Mouse (Mus musculus) liver, embryonic 16.5 days (tissue): ENCODE results near the gene Nudt16l1. TPM values are rescaled to one million over a fixed set of nuclear protein-coding genes. Genes with fewer than 3 reads are reported as not detected.

Source experiments
- ATAC-seq: fragments of 200-750 bp; cut with Nextera tagmentation; 2 replicates; pipeline ENCODE4 v1.8.0; 2017; ENCODE audit warnings: low read depth, mild to moderate bottlenecking, moderate number of reproducible peaks, moderate library complexity
- H3K27ac ChIP-seq: fragments of 300-500 bp; sonication (generic); 2 replicates; pipeline ENCODE4 v1.5.1; 2014; ENCODE audit warnings: mild to moderate bottlenecking, low read length
- H3K27me3 ChIP-seq: fragments of 300-500 bp; sonication (generic); 2 replicates; pipeline ENCODE4 v1.6.1; 2014; ENCODE audit warnings: low read depth, low read length, mixed read lengths; ENCODE audit not compliant: control insufficient read depth, insufficient read depth
- H3K36me3 ChIP-seq: fragments of 300-500 bp; sonication (generic); 2 replicates; pipeline ENCODE4 v1.6.1; 2014; ENCODE audit warnings: mild to moderate bottlenecking; ENCODE audit not compliant: control insufficient read depth, insufficient read depth
- H3K4me1 ChIP-seq: fragments of 300-500 bp; sonication (generic); 2 replicates; pipeline ENCODE4 v1.6.1; 2014; ENCODE audit warnings: low read depth, low read length, mixed read lengths; ENCODE audit not compliant: control insufficient read depth
- H3K4me2 ChIP-seq: fragments of 300-500 bp; sonication (generic); 2 replicates; pipeline ENCODE4 v1.6.1; 2014; ENCODE audit warnings: low read depth, low read length, mixed read lengths
- H3K4me3 ChIP-seq: fragments of 300-500 bp; sonication (generic); 2 replicates; pipeline ENCODE4 v1.5.1; 2014; ENCODE audit warnings: low read depth, mild to moderate bottlenecking, low read length
- H3K9ac ChIP-seq: fragments of 300-500 bp; sonication (generic); 2 replicates; pipeline ENCODE4 v1.6.1; 2014; ENCODE audit warnings: low read depth, low read length
- H3K9me3 ChIP-seq: fragments of 300-500 bp; sonication (generic); replicated peaks from 2 replicates; pipeline ENCODE4 v1.6.1; 2016; ENCODE audit warnings: low read length; ENCODE audit not compliant: control insufficient read depth
- WGBS: fragments of 180-500 bp; shearing (Covaris S2); extraction: QIAGEN DNeasy Blood & Tissue Kit; methylation state at CpG from one replicate; pipeline ENCODE4 v1.1.7; 2014; ENCODE audit not compliant: insufficient replicate concordance; 5-methylcytosine and 5-hydroxymethylcytosine counted together
- polyA plus RNA-seq: library from polyadenylated mRNA; unstranded; fragments of >200 nt; fragmentation: Nextera tagmentation; extraction: Ambion mirVana; gene quantifications from 2 replicates; pipeline ENCODE4 v1.2.1, GENCODE M21; 2015

The Nudt16l1 gene
- polyA plus RNA-seq, 1 experiment from 2014 or later: 49.1 TPM

- 68% methylated on average over 8 of the region's 8 CpGs for WGBS
- Histone ChIP-seq H3K36me3 (no peaks in the 10 kb centered on the region; the same call in 1 of the 2 replicates), H3K4me1 (peaks cover 14% of the 10 kb centered on the region), H3K4me3 (no peak overlapping the region), H3K9ac (no peak overlapping the region), H3K4me2 (no peak overlapping the region), H3K27me3 (no peaks in the 10 kb centered on the region), H3K9me3 (no peaks in the 10 kb centered on the region), H3K27ac (no peak overlapping the region)
- ATAC-seq: no peak
Observed at GRCm38 (mm10) chr16:4960260-4960659, 21.7 kb downstream of the Nudt16l1 start.

GRCm38 (mm10) chr16:4963346-4963745, 24.8 kb downstream of the Nudt16l1 start:
- peaks cover 14% of the 10 kb centered on the region for H3K4me1 ChIP-seq
- ATAC-seq: no peak
- H3K4me3 ChIP-seq: peak overlapping the region; percentile 81
- no peaks in the 10 kb centered on the region for H3K36me3 ChIP-seq
- H3K9me3 ChIP-seq: no peaks in the 10 kb centered on the region
- H3K4me2 ChIP-seq: peak overlapping the region; percentile 96
- WGBS: 27% methylated on average over 9 of the region's 9 CpGs
- H3K9ac ChIP-seq: peak overlapping the region; percentile 94
- H3K27me3 ChIP-seq: no peaks in the 10 kb centered on the region
- H3K27ac ChIP-seq: no peak overlapping the region

GRCm38 (mm10) chr16:4963797-4964709, 25.5 kb downstream of the Nudt16l1 start, which contains the start of gene Anks3:
Gene Anks3 (minus strand): TSS chr16:4964205.
- peaks cover 14% of the 10 kb centered on the region for H3K4me1 ChIP-seq
- H3K27ac ChIP-seq: peak within 1 kb of the TSS; percentile 91
- H3K4me2 ChIP-seq: peak within 1 kb of the TSS; percentile 96
- H3K9me3 ChIP-seq: no peaks in the 10 kb centered on the region
- peak; percentile 98 for ATAC-seq
- H3K36me3 ChIP-seq: no peaks in the 10 kb centered on the region
- under 1% methylated on average over 74 of the region's 76 CpGs for WGBS
- H3K27me3 ChIP-seq: no peaks in the 10 kb centered on the region
- peak within 1 kb of the TSS; percentile 81 for H3K4me3 ChIP-seq
- peak within 1 kb of the TSS; percentile 94 for H3K9ac ChIP-seq

- 12% methylated on average over 13 of the region's 13 CpGs for WGBS
- no peak for ATAC-seq
- peak overlapping the region; percentile 81 for H3K4me3 ChIP-seq
- H3K9me3 ChIP-seq: no peaks in the 10 kb centered on the region
- H3K36me3 ChIP-seq: no peaks in the 10 kb centered on the region
- peak overlapping the region; percentile 96 for H3K4me2 ChIP-seq
- H3K4me1 ChIP-seq: peaks cover 14% of the 10 kb centered on the region
- peak overlapping the region; percentile 94 for H3K9ac ChIP-seq
- H3K27ac ChIP-seq: peak overlapping the region; percentile 91
- H3K27me3 ChIP-seq: no peaks in the 10 kb centered on the region
Observed at GRCm38 (mm10) chr16:4964731-4965391, 26.3 kb downstream of the Nudt16l1 start.

GRCm38 (mm10) chr16:4965392-4966129, 27.0 kb downstream of the Nudt16l1 start:
- no peak overlapping the region for H3K9ac ChIP-seq
- no peak for ATAC-seq
- H3K4me2 ChIP-seq: no peak overlapping the region
- 72% methylated on average over 8 of the region's 8 CpGs for WGBS
- no peak overlapping the region for H3K4me3 ChIP-seq
- H3K9me3 ChIP-seq: no peaks in the 10 kb centered on the region
- H3K27me3 ChIP-seq: no peaks in the 10 kb centered on the region
- H3K36me3 ChIP-seq: no peaks in the 10 kb centered on the region
- no peak overlapping the region for H3K27ac ChIP-seq
- peaks cover 14% of the 10 kb centered on the region for H3K4me1 ChIP-seq

- Histone ChIP-seq H3K9me3 (no peaks in the 10 kb centered on the region), H3K27me3 (no peaks in the 10 kb centered on the region), H3K36me3 (no peaks in the 10 kb centered on the region), H3K9ac (no peak overlapping the region), H3K4me2 (no peak overlapping the region), H3K4me3 (no peak overlapping the region), H3K4me1 (peaks cover 4% of the 10 kb centered on the region), H3K27ac (no peak overlapping the region)
- 56% methylated on average over 3 of the region's 3 CpGs for WGBS
- ATAC-seq: no peak
Observed at GRCm38 (mm10) chr16:4968426-4968825, 29.9 kb downstream of the Nudt16l1 start.

- WGBS: 34% methylated on average over 5 of the region's 5 CpGs
- Histone ChIP-seq H3K36me3 (no peaks in the 10 kb centered on the region), H3K4me2 (no peak overlapping the region), H3K9me3 (no peaks in the 10 kb centered on the region), H3K9ac (no peak overlapping the region), H3K4me1 (peaks cover 3% of the 10 kb centered on the region), H3K27ac (no peak overlapping the region), H3K27me3 (no peaks in the 10 kb centered on the region), H3K4me3 (no peak overlapping the region)
- ATAC-seq: 0 out of 2 replicates have a peak, but pooled peaks have one; percentile 22
Observed at GRCm38 (mm10) chr16:4969055-4969843, 30.7 kb downstream of the Nudt16l1 start.

- no peak for ATAC-seq
- H3K27ac ChIP-seq: no peak overlapping the region
- H3K4me2 ChIP-seq: no peak overlapping the region
- no peaks in the 10 kb centered on the region for H3K27me3 ChIP-seq
- no peaks in the 10 kb centered on the region for H3K36me3 ChIP-seq
- 32% methylated on average over 4 of the region's 4 CpGs for WGBS
- H3K9ac ChIP-seq: no peak overlapping the region
- H3K4me3 ChIP-seq: no peak overlapping the region
- peaks cover 3% of the 10 kb centered on the region; the same call in 1 of the 2 replicates for H3K4me1 ChIP-seq
- no peaks in the 10 kb centered on the region for H3K9me3 ChIP-seq
Observed at GRCm38 (mm10) chr16:4971626-4972025, 33.1 kb downstream of the Nudt16l1 start.
